Mouse (Mus musculus): ENCODE measurements around the gene Zfp37. TPM values are rescaled to one million over a fixed set of nuclear protein-coding genes. Genes with fewer than 3 reads are reported as not detected.
"Not testable (repeated sequence)": the region's sequence is repeated elsewhere in the genome, so short reads cannot be mapped to it uniquely, and the experiment has no call there.

Gene Zfp37
- polyA plus RNA-seq, 1 experiment from 2014 or later = 0.59 TPM

DNA sequence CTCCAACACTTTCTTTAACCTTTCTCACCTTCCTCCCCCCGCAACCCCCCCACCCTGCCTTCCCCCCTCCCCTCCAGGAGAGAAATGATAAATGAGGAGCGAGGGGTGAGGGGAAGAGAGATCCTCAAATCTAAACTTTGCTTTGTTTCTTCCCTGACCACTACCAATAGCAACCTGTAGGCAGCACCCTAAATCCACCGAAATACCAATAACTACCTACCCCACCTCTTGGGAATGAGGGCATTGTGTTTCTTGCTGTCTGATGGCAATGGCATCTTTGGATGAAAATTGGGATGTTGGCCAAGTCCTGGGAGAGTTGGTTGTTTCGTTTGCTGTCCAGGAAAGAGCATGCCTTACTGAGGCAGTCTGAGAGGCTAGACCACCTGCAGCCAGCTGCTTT is 20.8 kb downstream of the Zfp37 start:
- DNase-seq (ENCODE audit: low spot score) = no peak

- no peak for DNase-seq (ENCODE audit: low spot score)
Measured at GRCm38 (mm10) chr4:62208696-62209380, 22.0 kb downstream of the Zfp37 start.

DNA sequence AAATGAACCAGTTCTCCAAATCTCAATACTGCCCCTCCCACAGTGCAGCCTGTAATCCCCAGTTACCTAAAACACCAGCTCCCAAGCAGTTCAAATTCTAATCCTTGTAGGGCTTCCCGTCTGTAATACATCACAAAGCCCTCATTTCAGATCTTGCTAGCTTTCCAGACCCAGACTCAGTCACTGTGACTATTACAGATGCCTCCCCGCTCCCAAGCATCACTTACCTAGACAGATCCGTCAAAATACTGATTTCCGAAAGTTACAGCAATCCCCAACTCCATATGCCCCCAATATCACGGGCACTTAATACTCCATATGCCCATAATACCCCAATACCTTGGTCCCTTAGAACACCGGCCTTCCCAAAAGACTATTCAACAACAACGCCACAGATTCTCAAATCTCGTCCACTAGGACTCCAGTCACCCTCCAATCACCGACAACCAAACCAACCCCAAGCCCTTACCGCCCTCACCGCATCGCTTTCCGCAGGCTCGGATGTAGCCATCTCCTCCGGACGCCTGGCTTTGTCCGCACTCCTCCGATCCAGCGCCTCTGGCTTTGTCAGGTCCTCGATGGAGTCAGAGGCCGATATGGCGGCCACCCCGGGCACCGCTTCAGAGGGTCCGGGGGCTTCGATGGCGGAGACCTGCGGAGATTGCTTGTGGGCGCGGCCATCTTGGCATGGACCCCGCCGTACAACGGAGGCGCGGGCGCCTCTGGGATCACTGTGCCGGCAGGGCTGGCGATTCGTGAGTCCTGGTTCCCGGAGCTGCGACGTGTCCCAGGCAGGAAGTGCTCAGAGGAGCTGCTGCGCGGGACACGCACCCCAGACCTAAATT is 22.8 kb downstream of the Zfp37 start:
- DNase-seq (ENCODE audit: low spot score) = no peak

- no peak for DNase-seq (ENCODE audit: low spot score)
Measured at GRCm38 (mm10) chr4:62199923-62200529, 30.8 kb downstream of the Zfp37 start.

- DNase-seq (ENCODE audit: low spot score) = no peak
Measured at GRCm38 (mm10) chr4:62188778-62189177, 42.1 kb downstream of the Zfp37 start.

GRCm38 (mm10) chr4:62177282-62177681 is 53.6 kb downstream of the Zfp37 start:
- no peak for DNase-seq (ENCODE audit: low spot score)

- DNase-seq (ENCODE audit: low spot score) = no peak
Measured at GRCm38 (mm10) chr4:62174471-62174870, 56.4 kb downstream of the Zfp37 start.

DNA sequence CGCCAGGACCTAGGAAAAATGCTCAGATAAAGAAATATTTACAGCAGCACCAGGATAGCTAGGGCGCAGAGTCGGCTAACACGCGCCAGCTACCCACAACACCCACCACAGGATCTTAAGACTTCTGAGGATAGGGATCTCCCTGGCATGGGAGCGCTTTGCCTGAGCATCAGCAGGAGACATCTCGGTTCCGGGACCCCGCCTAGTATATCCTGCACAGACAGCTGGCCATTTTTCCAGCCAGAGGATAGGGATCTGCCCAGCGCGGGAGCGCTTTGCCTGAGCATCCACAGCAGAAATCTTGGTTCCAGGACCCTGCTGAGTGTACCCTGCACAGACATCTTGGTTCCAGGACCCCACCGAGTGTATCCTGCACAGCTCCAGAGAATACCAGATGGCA is 63.2 kb downstream of the Zfp37 start:
- DNase-seq (ENCODE audit: low spot score) = not testable (repeated sequence)

DNA sequence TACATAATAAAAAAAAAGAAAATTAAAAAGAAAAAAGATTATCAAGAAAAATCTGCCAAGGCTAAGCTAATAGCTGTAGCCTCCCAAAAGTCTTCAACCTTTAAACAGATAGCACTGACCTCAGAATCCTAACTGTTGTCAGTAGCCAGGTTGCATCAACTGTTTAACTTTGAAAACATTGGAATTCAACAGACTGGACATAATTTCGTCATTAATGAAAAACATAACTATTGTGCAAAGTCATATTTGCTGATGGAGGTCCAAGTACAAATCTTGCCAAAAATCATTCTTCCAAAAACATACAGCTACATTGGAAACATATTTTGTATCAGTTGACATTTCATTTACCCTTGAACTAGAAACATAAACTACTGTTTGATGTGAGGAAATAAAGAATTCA is 72.4 kb downstream of the Zfp37 start:
- DNase-seq (ENCODE audit: low spot score) = no peak

- DNase-seq (ENCODE audit: low spot score) = no peak
Measured at GRCm38 (mm10) chr4:62150811-62151210, 80.0 kb downstream of the Zfp37 start, which contains the start of gene Mup21. Gene Mup21 (minus strand): TSS chr4:62150863.

Other genes with a start within 250 kb of the Zfp37 start
- 0.14 and 0.63 TPM in 2 replicates for gene Mup20, start 176.9 kb downstream of the Zfp37 start, polyA plus RNA-seq (2015; fragmentation: Nextera tagmentation; extraction: Ambion mirVana)
- not detected in 2 replicates for gene Mup3, start 143.7 kb downstream of the Zfp37 start, polyA plus RNA-seq (2015; fragmentation: Nextera tagmentation; extraction: Ambion mirVana)
- gene Mup21, start 80.2 kb downstream of the Zfp37 start, polyA plus RNA-seq (2015; fragmentation: Nextera tagmentation; extraction: Ambion mirVana) = not detected in 2 replicates
- gene Slc31a2, start 31.5 kb upstream of the Zfp37 start, polyA plus RNA-seq (2015; fragmentation: Nextera tagmentation; extraction: Ambion mirVana) = 9.5 and 10.7 TPM in 2 replicates
- 24.0 and 30.5 TPM in 2 replicates for gene Fkbp15, start 129.5 kb upstream of the Zfp37 start, polyA plus RNA-seq (2015; fragmentation: Nextera tagmentation; extraction: Ambion mirVana)
- gene Slc31a1, start 129.7 kb upstream of the Zfp37 start, polyA plus RNA-seq (2015; fragmentation: Nextera tagmentation; extraction: Ambion mirVana) = 20.1 and 20.2 TPM in 2 replicates
- gene Cdc26, start 177.6 kb upstream of the Zfp37 start, polyA plus RNA-seq (2015; fragmentation: Nextera tagmentation; extraction: Ambion mirVana) = 169 and 172 TPM in 2 replicates
- 20.9 and 22.7 TPM in 2 replicates for gene Prpf4, start 177.8 kb upstream of the Zfp37 start, polyA plus RNA-seq (2015; fragmentation: Nextera tagmentation; extraction: Ambion mirVana)
- gene Rnf183, start 204.2 kb upstream of the Zfp37 start, polyA plus RNA-seq (2015; fragmentation: Nextera tagmentation; extraction: Ambion mirVana) = 1.7 and 2.0 TPM in 2 replicates
- 3.8 and 4.0 TPM in 2 replicates for gene Wdr31, start 239.8 kb upstream of the Zfp37 start, polyA plus RNA-seq (2015; fragmentation: Nextera tagmentation; extraction: Ambion mirVana)
- gene Bspry, start 249.0 kb upstream of the Zfp37 start, polyA plus RNA-seq (2015; fragmentation: Nextera tagmentation; extraction: Ambion mirVana) = 10.6 TPM in 2 replicates

Measured in thymus, postnatal 0 days (tissue).